Mouse (Mus musculus) CH12.LX (cell line): Measurements from ENCODE around the gene Ppfibp2. TPM values are rescaled to one million over a fixed set of nuclear protein-coding genes. Genes with fewer than 3 reads are reported as not detected.
A peak's percentile ranks its signal among the peaks of the same experiment; 100 is the strongest.

Source experiments
- DNase-seq: peaks from one replicate; pipeline ENCODE4 v3.0.0-alpha.2; 2013; ENCODE audit errors: extremely low read depth
- H3K27ac ChIP-seq: 2 replicates; pipeline ENCODE4 v1.5.1; 2012; ENCODE audit warnings: low read depth, mild to moderate bottlenecking, control low read depth, moderate library complexity; ENCODE audit not compliant: insufficient read depth
- H3K27me3 ChIP-seq: replicated peaks from 2 replicates; pipeline ENCODE3; 2012; ENCODE audit warnings: inconsistent platforms
- H3K36me3 ChIP-seq, 2 experiments: replicated peaks in 1 of 2; 2 replicates each; pipeline versions ENCODE3 to v1.6.1; 2012; ENCODE audit warnings: inconsistent platforms in 1 of 2, low read length in 1 of 2, mild to moderate bottlenecking in 1 of 2, mixed read lengths in 1 of 2, moderate library complexity in 1 of 2; ENCODE audit not compliant: control insufficient read depth in 1 of 2, insufficient read depth in 1 of 2
- H3K4me1 ChIP-seq, 2 experiments: 2 replicates each; pipeline ENCODE4 v1.6.1; 2012; ENCODE audit warnings: inconsistent platforms in 1 of 2, moderate library complexity in 1 of 2; ENCODE audit not compliant: insufficient read depth in 2 of 2, control insufficient read depth in 1 of 2
- H3K4me2 ChIP-seq: 2 replicates; pipeline ENCODE4 v1.6.1; 2012; ENCODE audit warnings: low read depth, mild to moderate bottlenecking, control low read depth; ENCODE audit not compliant: poor library complexity, insufficient read depth, severe bottlenecking
- H3K4me3 ChIP-seq, 3 experiments: fragments of 150-350 bp in 1 of 3; sonication (generic) in 1 of 3; replicated peaks in 1 of 3; 2 replicates each; pipeline versions ENCODE3 to v1.5.1; 2011 to 2012; ENCODE audit warnings: low read depth in 2 of 3, low read length in 2 of 3, mild to moderate bottlenecking in 2 of 3, moderate library complexity in 2 of 3, control low read depth in 1 of 3, improper control_type of control experiment in 1 of 3, inconsistent platforms in 1 of 3, mixed read lengths in 1 of 3; ENCODE audit not compliant: poor library complexity in 1 of 3
- H3K79me2 ChIP-seq: replicated peaks from 2 replicates; pipeline ENCODE4 v1.6.1; 2012; ENCODE audit warnings: mild to moderate bottlenecking, moderate library complexity; ENCODE audit not compliant: control insufficient read depth, poor library complexity, insufficient read depth, severe bottlenecking; ENCODE audit errors: extremely low read depth
- H3K9ac ChIP-seq: 2 replicates; pipeline ENCODE4 v1.6.1; 2012; ENCODE audit warnings: low read depth, mild to moderate bottlenecking, control low read depth, moderate library complexity; ENCODE audit not compliant: insufficient read depth
- H3K9me3 ChIP-seq: replicated peaks from 2 replicates; pipeline ENCODE3; 2012; ENCODE audit warnings: low read length, inconsistent platforms, mixed read lengths
- BHLHE40 ChIP-seq: IDR thresholded peaks from 2 replicates; pipeline ENCODE4 v1.6.1; 2011; ENCODE audit warnings: mild to moderate bottlenecking, low read depth, low read length, improper control_type of control experiment
- CHD1 ChIP-seq: IDR thresholded peaks from 2 replicates; pipeline ENCODE4 v1.6.1; 2012; ENCODE audit warnings: low read depth, low read length, improper control_type of control experiment, inconsistent platforms
- CHD2 ChIP-seq: IDR thresholded peaks from 2 replicates; pipeline ENCODE4 v1.6.1; 2011; ENCODE audit warnings: low read length, improper control_type of control experiment
- CTCF ChIP-seq, 2 experiments: IDR thresholded peaks in 1 of 2; conservative IDR thresholded peaks in 1 of 2; 2 replicates each; pipeline ENCODE4 v1.5.1; 2011 to 2012; ENCODE audit warnings: low read depth in 2 of 2, low read length in 2 of 2, improper control_type of control experiment in 1 of 2, inconsistent platforms in 1 of 2, mild to moderate bottlenecking in 1 of 2, moderate library complexity in 1 of 2
- ELF1 ChIP-seq: IDR thresholded peaks from 2 replicates; pipeline ENCODE4 v1.6.1; 2014; ENCODE audit warnings: low read depth, mild to moderate bottlenecking, inconsistent platforms, low read length, improper control_type of control experiment
- EP300 ChIP-seq: IDR thresholded peaks from 2 replicates; pipeline ENCODE4 v1.6.1; 2011; ENCODE audit warnings: low read length, improper control_type of control experiment
- JUND ChIP-seq: conservative IDR thresholded peaks from 2 replicates; pipeline ENCODE4 v1.6.1; 2011; ENCODE audit warnings: low read depth, low read length, improper control_type of control experiment
- MAFK ChIP-seq: IDR thresholded peaks from 2 replicates; pipeline ENCODE4 v1.6.1; 2011; ENCODE audit warnings: low read length, improper control_type of control experiment; ENCODE audit not compliant: insufficient replicate concordance
- MEF2A ChIP-seq: IDR thresholded peaks from 2 replicates; pipeline ENCODE4 v1.6.1; 2014; ENCODE audit warnings: low read depth, mild to moderate bottlenecking, inconsistent platforms, low read length, improper control_type of control experiment, borderline replicate concordance
- NELFE ChIP-seq: IDR thresholded peaks from 2 replicates; pipeline ENCODE4 v1.6.1; 2011; ENCODE audit warnings: low read depth, low read length, improper control_type of control experiment
- NRF1 ChIP-seq: IDR thresholded peaks from 2 replicates; pipeline ENCODE4 v1.6.1; 2014; ENCODE audit warnings: low read depth, mild to moderate bottlenecking, inconsistent platforms, low read length, improper control_type of control experiment, moderate library complexity
- PAX5 ChIP-seq: IDR thresholded peaks from 2 replicates; pipeline ENCODE4 v1.6.1; 2012; ENCODE audit warnings: low read length, inconsistent platforms, mixed read lengths
- POLR2A ChIP-seq: IDR thresholded peaks from 2 replicates; pipeline ENCODE4 v1.6.1; 2011; ENCODE audit warnings: low read depth, mild to moderate bottlenecking, improper control_type of control experiment, low read length
- RAD21 ChIP-seq: IDR thresholded peaks from 2 replicates; pipeline ENCODE4 v1.6.1; 2011; ENCODE audit warnings: low read depth, mild to moderate bottlenecking, low read length, improper control_type of control experiment, moderate library complexity
- RCOR1 ChIP-seq: conservative IDR thresholded peaks from 2 replicates; pipeline ENCODE4 v1.6.1; 2012; ENCODE audit warnings: low read depth, mild to moderate bottlenecking, inconsistent platforms, low read length, improper control_type of control experiment
- SMC3 ChIP-seq: IDR thresholded peaks from 2 replicates; pipeline ENCODE4 v1.6.1; 2011; ENCODE audit warnings: low read depth, low read length, improper control_type of control experiment
- TCF12 ChIP-seq: IDR thresholded peaks from 2 replicates; pipeline ENCODE4 v1.6.1; 2014; ENCODE audit warnings: low read depth, mild to moderate bottlenecking, inconsistent platforms, low read length, improper control_type of control experiment
- UBTF ChIP-seq: IDR thresholded peaks from 2 replicates; pipeline ENCODE4 v1.6.1; 2012; ENCODE audit warnings: low read depth, mild to moderate bottlenecking, inconsistent platforms, low read length, improper control_type of control experiment, moderate library complexity
- USF1 ChIP-seq: IDR thresholded peaks from 2 replicates; pipeline ENCODE4 v1.6.1; 2014; ENCODE audit warnings: low read depth, mild to moderate bottlenecking, inconsistent platforms, low read length, improper control_type of control experiment
- USF2 ChIP-seq: conservative IDR thresholded peaks from 2 replicates; pipeline ENCODE4 v1.6.1; 2011; ENCODE audit warnings: low read depth, low read length, improper control_type of control experiment
- ZKSCAN1 ChIP-seq: IDR thresholded peaks from 2 replicates; pipeline ENCODE4 v1.6.1; 2012; ENCODE audit warnings: low read depth, inconsistent platforms, low read length, improper control_type of control experiment, borderline replicate concordance
- ZNF384 ChIP-seq: IDR thresholded peaks from 2 replicates; pipeline ENCODE4 v1.6.1; 2012; ENCODE audit warnings: low read depth, low read length, improper control_type of control experiment, inconsistent platforms
- dilution Hi-C: fragments of 300-500 bp; cut with MboI; formaldehyde crosslinking; loops from 2 replicates; pipeline ENCODE4 v1.14.3; 2020; ENCODE audit warnings: low sequenced_read_pairs; ENCODE audit not compliant: extremely low pct_unique_long_range_greater_than_20kb, extremely low pct_ligation_motif_present
- in situ Hi-C: fragments of 300-500 bp; cut with MboI; formaldehyde crosslinking; loops from 3 replicates; pipeline ENCODE4 v1.14.3; 2019; ENCODE audit warnings: low sequenced_read_pairs, low pct_ligation_motif_present, low pct_unique_long_range_greater_than_20kb, mixed read lengths
- polyA plus RNA-seq: library from polyadenylated mRNA; unstranded; fragments of >175 nt; gene quantifications from 2 replicates; pipeline ENCODE4 v1.2.1, GENCODE M21; 2012; ENCODE audit warnings: low read depth; ENCODE audit not compliant: insufficient read length
- total RNA-seq, 2 experiments: library from RNA; depleted of rRNA; stranded (reverse); fragments of 300-350 nt in 1 of 2; fragments of >200 nt in 1 of 2; gene quantifications; 2 replicates each; pipeline ENCODE4 v1.2.3; 2012 to 2014

Ppfibp2 gene
- total and polyA plus RNA-seq, 3 experiments: 30.2 to 40.3 (median 40.2) TPM

DNA sequence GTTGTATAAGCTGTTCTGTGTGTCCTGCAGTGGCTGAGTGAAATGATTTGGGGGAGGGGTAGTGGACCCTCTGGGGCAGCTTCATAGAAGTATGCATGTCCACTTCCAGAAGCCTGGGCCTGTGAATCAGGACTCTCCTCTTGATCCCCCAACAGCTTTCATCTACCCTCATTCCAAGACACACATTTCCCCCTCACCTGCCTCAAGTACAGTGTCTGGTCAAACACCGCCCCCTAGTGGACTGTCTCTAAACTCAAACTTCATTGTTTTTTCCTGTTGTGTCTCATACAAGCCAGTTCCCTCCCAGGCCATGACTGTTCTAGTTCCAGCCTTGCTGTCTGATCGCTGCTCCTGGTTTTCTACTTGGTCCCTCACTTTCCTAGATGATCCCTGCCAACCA is 152.9 kb downstream of the Ppfibp2 start (continued):
- TF ChIP-seq EP300 (no peak), ELF1 (no peak), CTCF (conservative IDR thresholded peaks at IDR 0.05 in 1 of 2, IDR thresholded peaks at IDR 0.05 in 1 of 2; ENCODE audit: low read depth in 2 of 2, low read length in 2 of 2) (peak; percentile 84 to 86)
- TF ChIP-seq, all 38 proteins: peak for 5

DNA sequence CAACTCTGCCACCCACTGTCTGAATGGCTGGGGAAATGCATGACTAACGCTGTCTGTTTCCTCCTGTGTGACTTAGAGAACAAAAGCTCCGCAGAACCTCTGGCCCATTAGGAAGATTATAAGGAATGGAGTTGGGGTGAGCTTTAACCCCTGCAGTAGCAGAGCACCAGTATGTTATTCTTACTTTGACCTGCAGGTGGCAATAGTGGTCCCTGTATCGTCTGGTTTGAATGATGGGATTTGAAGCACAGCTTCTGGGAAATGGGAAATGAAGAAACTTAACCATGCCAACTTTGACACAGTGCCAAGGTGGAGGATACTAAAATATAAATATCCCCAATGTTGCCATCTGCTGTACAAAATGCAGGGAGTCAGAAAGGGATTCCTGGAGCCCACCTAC is 154.3 kb downstream of the Ppfibp2 start:
- no peaks in the 10 kb centered on the region for H3K27me3 ChIP-seq
- H3K79me2 ChIP-seq: no peaks in the 10 kb centered on the region
- peak; percentile 57 for DNase-seq
- peaks cover 30 to 60% of the 10 kb centered on the region in 2 experiments for H3K36me3 ChIP-seq
- H3K4me2 ChIP-seq: no peak overlapping the region
- TF ChIP-seq CTCF (conservative IDR thresholded peaks at IDR 0.05 in 1 of 2, IDR thresholded peaks at IDR 0.05 in 1 of 2; ENCODE audit: low read depth in 2 of 2, low read length in 2 of 2) (peak; percentile 52 to 79; a peak in 3 of 4 replicates), NELFE (no peak), PAX5 (no peak), ELF1 (no peak), BHLHE40 (no peak), NRF1 (no peak), USF2 (no peak), POLR2A (no peak), ZNF384 (no peak), RAD21 (peak; percentile 66), MAFK (no peak), RCOR1 (no peak), SMC3 (peak; percentile 60), EP300 (no peak), JUND (no peak), CHD2 (no peak), UBTF (no peak), TCF12 (no peak), USF1 (no peak), MEF2A (no peak)
- H3K27ac ChIP-seq: no peak overlapping the region
- peaks cover 23 to 41% of the 10 kb centered on the region in 2 experiments for H3K4me1 ChIP-seq
- no peaks in the 10 kb centered on the region for H3K9me3 ChIP-seq
- in situ Hi-C loops (no loop called here), dilution Hi-C loops (no loop called here)
- no peak overlapping the region for H3K4me3 ChIP-seq
- H3K9ac ChIP-seq: no peak overlapping the region

- dilution Hi-C loops (no loop called here), in situ Hi-C loops (loop anchor here (25.0 kb wide), 1 partner anchor 537 kb away; the partner anchor contains the start of gene Rbmxl2)
- DNase-seq: no peak
- H3K4me2 ChIP-seq: no peak overlapping the region
- peaks cover 19 to 37% of the 10 kb centered on the region in 2 experiments for H3K4me1 ChIP-seq
- TF ChIP-seq CHD1 (no peak), ZKSCAN1 (no peak), MEF2A (no peak), SMC3 (no peak)
- peaks cover 29 to 56% of the 10 kb centered on the region in 2 experiments for H3K36me3 ChIP-seq
- no peaks in the 10 kb centered on the region for H3K9me3 ChIP-seq
- no peak overlapping the region for H3K9ac ChIP-seq
- H3K27ac ChIP-seq: no peak overlapping the region
- H3K4me3 ChIP-seq: no peak overlapping the region
- H3K27me3 ChIP-seq: no peaks in the 10 kb centered on the region
- no peaks in the 10 kb centered on the region for H3K79me2 ChIP-seq
Observed at GRCm38 (mm10) chr7:107749721-107750120, 154.7 kb downstream of the Ppfibp2 start.
